Comparison of ENCODE assay signal across 15 mouse cellular contexts in genomic region chr12:86976511-86977168, GRCm38 (mm10). TPM values are rescaled to one million over a fixed set of nuclear protein-coding genes. Genes with fewer than 3 reads are reported as not detected.
DNase-seq lines count a peak whose midpoint lies in the region; ATAC-seq and TF ChIP-seq lines count a peak whose summit lies in the region.
"Had no signal": no experiment of that assay in that cellular context is flagged by ENCODE, and none has a peak within 500 bp of the region (broad histone marks: within the 10 kb centered on the region; RNA-seq: fewer than 3 reads in every experiment).

No protein-coding gene starts in this region.

- ATAC-seq in kidney, postnatal 0 days (replicated peaks; ENCODE audit: low FRiP score, low read depth): no peak

- no peaks in the 10 kb centered on the region for H3K27me3 ChIP-seq in cerebellum, adult 2 months (ENCODE audit: control insufficient read depth, insufficient read depth, low read length)
- no peaks in the 10 kb centered on the region for H3K27me3 ChIP-seq in kidney, postnatal 0 days (ENCODE audit: insufficient read depth, low read length)

- H3K27ac ChIP-seq in cerebellum, adult 2 months (ENCODE audit: insufficient read depth, low read length): no peak overlapping the region
- no peak overlapping the region for H3K27ac ChIP-seq in kidney, postnatal 0 days
- H3K27ac ChIP-seq: embryonic facial prominence, embryonic 15.5 days; heart, embryonic 10.5 days had no signal

- no peak overlapping the region for H3K4me2 ChIP-seq in kidney, postnatal 0 days (ENCODE audit: low read length)
- H3K4me2 ChIP-seq: embryonic facial prominence, embryonic 15.5 days had no signal

- peaks cover 38% of the 10 kb centered on the region for H3K4me1 ChIP-seq in cerebellum, adult 2 months (ENCODE audit: control insufficient read depth, insufficient read depth, low read length)
- H3K4me1 ChIP-seq in kidney, postnatal 0 days (replicated peaks; ENCODE audit: insufficient read depth, low read length): no peaks in the 10 kb centered on the region

- no peaks in the 10 kb centered on the region for H3K9me3 ChIP-seq in kidney, postnatal 0 days (replicated peaks; ENCODE audit: low read length)
- H3K9me3 ChIP-seq: embryonic facial prominence, embryonic 15.5 days; heart, embryonic 10.5 days had no signal

- peak; percentile 53 for TF ChIP-seq CTCF in cerebellum, adult 2 months (IDR thresholded peaks at IDR 0.05; ENCODE audit: borderline replicate concordance, insufficient read depth, low read depth, low read length)
- peak; percentile 57 for TF ChIP-seq CTCF in kidney, postnatal 0 days (IDR thresholded peaks at IDR 0.05; ENCODE audit: low read depth)

- TF ChIP-seq POLR2A in cerebellum, adult 2 months (IDR thresholded peaks at IDR 0.05; ENCODE audit: borderline replicate concordance, insufficient read depth, low read length): no peak

- 68% methylated on average over 6 of the region's 6 CpGs for WGBS in cerebellum, adult 2 months
- 64% methylated on average over 6 of the region's 6 CpGs for WGBS in kidney, postnatal 0 days

- DNase-seq in cerebellum, adult 2 months: no peak
- DNase-seq in cerebellum, adult 11 months: no peak
- no peak for DNase-seq in kidney, postnatal 0 days (ENCODE audit: low spot score)
- DNase-seq in kidney, postnatal 4 days: no peak
- DNase-seq in right cerebral cortex, postnatal 14 days: peak; percentile 5
- no peak for DNase-seq in right cerebral cortex, postnatal 36 days (ENCODE audit: low spot score in 2 of 2)
- DNase-seq in thymus, postnatal 25 days: no peak
- DNase-seq in testis, postnatal 10 days (ENCODE audit: low spot score): no peak
- DNase-seq: adrenal gland, postnatal 14 days; kidney, adult 18-20 months; lung, postnatal 4 days had no signal

- no peak overlapping the region for H3K4me3 ChIP-seq in cerebellum, adult 2 months (replicated peaks; ENCODE audit: insufficient read depth, low read depth, low read length)
- no peak overlapping the region for H3K4me3 ChIP-seq in kidney, postnatal 0 days (replicated peaks; ENCODE audit: low read depth, low read length)
- H3K4me3 ChIP-seq: embryonic facial prominence, embryonic 15.5 days; heart, embryonic 10.5 days had no signal

- H3K36me3 ChIP-seq in kidney, postnatal 0 days (ENCODE audit: insufficient read depth, low read length): no peaks in the 10 kb centered on the region
- H3K36me3 ChIP-seq: embryonic facial prominence, embryonic 15.5 days; heart, embryonic 10.5 days had no signal

- no peak overlapping the region for H3K9ac ChIP-seq in kidney, postnatal 0 days (ENCODE audit: low read depth, low read length)
- H3K9ac ChIP-seq: embryonic facial prominence, embryonic 15.5 days had no signal

RNA-seq across cellular contexts. Expression of gene Zdhhc22, which starts 13.6 kb away (rescaled TPM):
- 28.1 and 29.3 TPM in 2 replicates for polyA plus RNA-seq in cerebellum, adult 2 months (2012; rRNA removed)
- 0.03 TPM in 1 of 2 replicates, not detected in the other for polyA plus RNA-seq in kidney, postnatal 0 days (2015; fragmentation: Nextera tagmentation; extraction: Ambion mirVana)
- polyA plus RNA-seq: heart, embryonic 10.5 days; testis, adult 2 months had no signal

RNA-seq across cellular contexts. Expression of gene Cipc, which starts 29.8 kb away (rescaled TPM):
- polyA plus RNA-seq in cerebellum, adult 2 months (2012; rRNA removed): 122 and 127 TPM in 2 replicates
- polyA plus RNA-seq in kidney, postnatal 0 days (2015; fragmentation: Nextera tagmentation; extraction: Ambion mirVana): 14.8 and 16.1 TPM in 2 replicates

RNA-seq across cellular contexts. Expression of gene Tmem63c, which starts 44.5 kb away (rescaled TPM):
- 55.9 and 71.0 TPM in 2 replicates for polyA plus RNA-seq in cerebellum, adult 2 months (2012; rRNA removed)
- 0.08 and 0.11 TPM in 2 replicates for polyA plus RNA-seq in kidney, postnatal 0 days (2015; fragmentation: Nextera tagmentation; extraction: Ambion mirVana)
- polyA plus RNA-seq: limb, embryonic 11.5 days had no signal

Comparison
In these comparisons a context has a peak if more than half of its experiments do, and no peak if none do; other contexts are left out.
1. RNA of gene Zdhhc22, which starts 13.6 kb away (polyA plus RNA-seq): 28.1 to 29.3 TPM in cerebellum, adult 2 months; 0.03 TPM in kidney, postnatal 0 days; every median in the first group is over 10 times any median in the second.
2. RNA of gene Tmem63c, which starts 44.5 kb away (polyA plus RNA-seq): 55.9 to 71.0 TPM in cerebellum, adult 2 months; 0.08 to 0.11 TPM in kidney, postnatal 0 days; every median in the first group is over 10 times any median in the second.